Mouse (Mus musculus) midbrain, postnatal 0 days (tissue): ENCODE data around the gene 4930438A08Rik. TPM values are rescaled to one million over a fixed set of nuclear protein-coding genes. Genes with fewer than 3 reads are reported as not detected.
A peak's percentile ranks its signal among the peaks of the same experiment; 100 is the strongest.

ENCODE experiments used
- ATAC-seq: fragments of 200-750 bp; cut with Nextera tagmentation; 2 replicates; pipeline ENCODE4 v1.8.0; 2017; ENCODE audit warnings: moderate number of reproducible peaks, mild to moderate bottlenecking, moderate TSS enrichment, moderate library complexity; ENCODE audit not compliant: low FRiP score
- DNase-seq: peaks from one replicate; pipeline ENCODE4 v3.0.0-alpha.2; 2015; ENCODE audit warnings: low spot score
- H3K27ac ChIP-seq: fragments of 300-500 bp; sonication (generic); 2 replicates; pipeline ENCODE4 v1.5.1; 2014; ENCODE audit warnings: low read depth, mild to moderate bottlenecking, low read length, mixed read lengths
- H3K27me3 ChIP-seq: fragments of 300-500 bp; sonication (generic); 2 replicates; pipeline ENCODE4 v1.6.1; 2014; ENCODE audit warnings: low read length, control low read depth, mixed read lengths; ENCODE audit not compliant: insufficient read depth
- H3K36me3 ChIP-seq: fragments of 300-500 bp; sonication (generic); 2 replicates; pipeline ENCODE4 v1.6.1; 2014; ENCODE audit warnings: low read length, control low read depth, mixed read lengths; ENCODE audit not compliant: insufficient read depth
- H3K4me1 ChIP-seq: fragments of 300-500 bp; sonication (generic); 2 replicates; pipeline ENCODE4 v1.6.1; 2014; ENCODE audit warnings: mild to moderate bottlenecking, control low read depth, antibody characterized with exemption, low read length, mixed read lengths; ENCODE audit not compliant: insufficient read depth
- H3K4me2 ChIP-seq: fragments of 300-500 bp; sonication (generic); 2 replicates; pipeline ENCODE4 v1.6.1; 2014; ENCODE audit warnings: low read depth, mild to moderate bottlenecking, low read length, mixed read lengths; ENCODE audit not compliant: poor library complexity, severe bottlenecking
- H3K4me3 ChIP-seq: fragments of 300-500 bp; sonication (generic); 2 replicates; pipeline ENCODE4 v1.5.1; 2014; ENCODE audit warnings: low read depth, mild to moderate bottlenecking, low read length, moderate library complexity
- H3K9ac ChIP-seq: fragments of 300-500 bp; sonication (generic); replicated peaks from 2 replicates; pipeline ENCODE4 v1.6.1; 2014; ENCODE audit warnings: mild to moderate bottlenecking, low read length, moderate library complexity, mixed read lengths; ENCODE audit not compliant: poor library complexity, severe bottlenecking
- H3K9me3 ChIP-seq: fragments of 300-500 bp; sonication (generic); 2 replicates; pipeline ENCODE4 v1.6.1; 2016; ENCODE audit warnings: low read length, control low read depth
- CTCF ChIP-seq: IDR thresholded peaks from 2 replicates; pipeline ENCODE4 v1.5.1; 2016; ENCODE audit warnings: antibody characterized with exemption, mild to moderate bottlenecking
- WGBS: fragments of 180-500 bp; shearing (Covaris S2); extraction: QIAGEN DNeasy Blood & Tissue Kit; methylation state at CpG from one replicate; pipeline ENCODE4 v1.1.7; 2014; 5-methylcytosine and 5-hydroxymethylcytosine counted together
- polyA plus RNA-seq: library from polyadenylated mRNA; unstranded; fragments of >200 nt; fragmentation: Nextera tagmentation; extraction: Ambion mirVana; gene quantifications from 2 replicates; pipeline ENCODE4 v1.2.1, GENCODE M21; 2015
- total RNA-seq: library from RNA; depleted of rRNA; stranded (reverse); fragments of >200 nt; gene quantifications from 2 replicates; pipeline ENCODE4 v1.2.3, GENCODE M21; 2014

The 4930438A08Rik gene
- total and polyA plus RNA-seq, 2 experiments from 2014 or later = 0.38 TPM; not detected in 1

GRCm38 (mm10) chr11:58316768-58317390 lies 42.3 kb downstream of the 4930438A08Rik start:
- no peak for TF ChIP-seq CTCF
- Histone ChIP-seq H3K36me3 (peaks cover 15% of the 10 kb centered on the region), H3K27ac (no peak overlapping the region), H3K4me3 (no peak overlapping the region), H3K9ac (no peak overlapping the region), H3K4me1 (peaks cover 4% of the 10 kb centered on the region; the same call in 1 of the 2 replicates), H3K27me3 (no peaks in the 10 kb centered on the region), H3K4me2 (no peak overlapping the region), H3K9me3 (no peaks in the 10 kb centered on the region)
- WGBS = 71% methylated on average over 28 of the region's 28 CpGs
- peak; percentile 48; the same call in 1 of the 2 replicates for ATAC-seq
- no peak for DNase-seq

- WGBS = under 1% methylated on average over 61 of the region's 63 CpGs
- DNase-seq (peak; percentile 98), ATAC-seq (peak; percentile 99)
- H3K9me3 ChIP-seq = no peaks in the 10 kb centered on the region
- H3K27ac ChIP-seq = peak overlapping the region; percentile 95
- H3K9ac ChIP-seq = peak overlapping the region; percentile 76
- H3K4me3 ChIP-seq = peak overlapping the region; percentile 62
- H3K4me1 ChIP-seq = peaks cover 7% of the 10 kb centered on the region; the same call in 1 of the 2 replicates
- H3K27me3 ChIP-seq = no peaks in the 10 kb centered on the region
- peak overlapping the region; percentile 82 for H3K4me2 ChIP-seq
- peaks cover 10% of the 10 kb centered on the region for H3K36me3 ChIP-seq
- TF ChIP-seq CTCF = no peak; the same call in 1 of the 2 replicates
Observed at GRCm38 (mm10) chr11:58322824-58323569, 48.4 kb downstream of the 4930438A08Rik start.

GRCm38 (mm10) chr11:58323570-58324340 lies 49.2 kb downstream of the 4930438A08Rik start:
- peak; percentile 39 for DNase-seq
- Histone ChIP-seq H3K4me3 (peak overlapping the region; percentile 62), H3K27ac (peak overlapping the region; percentile 95), H3K9ac (peak overlapping the region; percentile 76), H3K27me3 (no peaks in the 10 kb centered on the region), H3K36me3 (peaks cover 6% of the 10 kb centered on the region), H3K9me3 (no peaks in the 10 kb centered on the region), H3K4me2 (peak overlapping the region; percentile 82), H3K4me1 (peaks cover 7% of the 10 kb centered on the region; the same call in 1 of the 2 replicates)
- WGBS = 13% methylated on average over 24 of the region's 24 CpGs
- peak; percentile 9 for ATAC-seq
- no peak for TF ChIP-seq CTCF

- no peaks in the 10 kb centered on the region for H3K27me3 ChIP-seq
- H3K4me2 ChIP-seq = no peak overlapping the region
- H3K27ac ChIP-seq = no peak overlapping the region
- 0 out of 2 replicates have a peak, but pooled peaks cover 2% of the 10 kb centered on the region for H3K36me3 ChIP-seq
- DNase-seq = no peak
- 88% methylated on average over 3 of the region's 3 CpGs for WGBS
- no peak overlapping the region for H3K9ac ChIP-seq
- no peak for TF ChIP-seq CTCF
- H3K4me1 ChIP-seq = peaks cover 13% of the 10 kb centered on the region
- no peaks in the 10 kb centered on the region for H3K9me3 ChIP-seq
- no peak overlapping the region for H3K4me3 ChIP-seq
- no peak for ATAC-seq
Observed at GRCm38 (mm10) chr11:58324614-58325229, 50.1 kb downstream of the 4930438A08Rik start.

GRCm38 (mm10) chr11:58326781-58327180 lies 52.2 kb downstream of the 4930438A08Rik start:
- TF ChIP-seq CTCF = peak; percentile 44
- WGBS = 93% methylated on average over 3 of the region's 3 CpGs
- Histone ChIP-seq H3K9me3 (no peaks in the 10 kb centered on the region), H3K4me1 (peaks cover 17% of the 10 kb centered on the region), H3K27me3 (no peaks in the 10 kb centered on the region), H3K4me2 (no peak overlapping the region), H3K36me3 (0 out of 2 replicates have a peak, but pooled peaks cover 1% of the 10 kb centered on the region), H3K9ac (no peak overlapping the region), H3K27ac (no peak overlapping the region), H3K4me3 (no peak overlapping the region)
- ATAC-seq (no peak), DNase-seq (no peak)
